ENCODE assay signal across 8 mouse cellular contexts in genomic region chr4:86555035-86555707, GRCm38 (mm10). TPM values are rescaled to one million over a fixed set of nuclear protein-coding genes. Genes with fewer than 3 reads are reported as not detected.
A peak's percentile ranks its signal among the peaks of the same experiment; 100 is the strongest.
DNase-seq lines count a peak whose midpoint lies in the region; ATAC-seq lines count a peak whose summit lies in the region.

No protein-coding gene starts in this region.

- 30% methylated on average over 6 of the region's 6 CpGs for WGBS in midbrain, embryonic 11.5 days
- WGBS in midbrain, embryonic 10.5 days: 30% methylated on average over 6 of the region's 6 CpGs
- WGBS in forebrain, embryonic 13.5 days: 30% methylated on average over 6 of the region's 6 CpGs

- peak; percentile 72 for ATAC-seq in midbrain, embryonic 11.5 days (ENCODE audit: low FRiP score)
- ATAC-seq in forebrain, embryonic 13.5 days: peak; percentile 75
- ATAC-seq in megakaryocyte, adult 5-6 weeks (ENCODE audit: poor library complexity, severe bottlenecking): peak; percentile 63; the same call in 1 of the 2 replicates

- H3K36me3 ChIP-seq in midbrain, embryonic 11.5 days (ENCODE audit: control insufficient read depth, insufficient read depth, low read length): no peaks in the 10 kb centered on the region
- H3K36me3 ChIP-seq in midbrain, embryonic 10.5 days: no peaks in the 10 kb centered on the region
- H3K36me3 ChIP-seq in forebrain, embryonic 13.5 days (ENCODE audit: poor library complexity, severe bottlenecking): no peaks in the 10 kb centered on the region

- DNase-seq in cerebellum, adult 9-10 months: peak; percentile 17
- no peak for DNase-seq in cerebellum, adult 11-12 months
- peak; percentile 83 for DNase-seq in midbrain, embryonic 11.5 days (ENCODE audit: low spot score, missing footprints)
- no peak for DNase-seq in midbrain, embryonic 10.5 days (ENCODE audit: low spot score)
- no peak for DNase-seq in ovary, postnatal 36 days (ENCODE audit: low spot score)
- no peak for DNase-seq in layer of hippocampus, adult 9-10 months (ENCODE audit: low spot score)

- no peak overlapping the region for H3K4me3 ChIP-seq in midbrain, embryonic 11.5 days (ENCODE audit: low read depth, low read length)
- no peak overlapping the region for H3K4me3 ChIP-seq in midbrain, embryonic 10.5 days
- H3K4me3 ChIP-seq in forebrain, embryonic 13.5 days: no peak overlapping the region

- no peak overlapping the region for H3K4me2 ChIP-seq in midbrain, embryonic 11.5 days
- H3K4me2 ChIP-seq in forebrain, embryonic 13.5 days: no peak overlapping the region

- H3K27me3 ChIP-seq in midbrain, embryonic 11.5 days (ENCODE audit: control insufficient read depth, insufficient read depth, low read length): no peaks in the 10 kb centered on the region
- no peaks in the 10 kb centered on the region for H3K27me3 ChIP-seq in midbrain, embryonic 10.5 days (ENCODE audit: low read depth, poor library complexity, severe bottlenecking)
- no peaks in the 10 kb centered on the region for H3K27me3 ChIP-seq in forebrain, embryonic 13.5 days

- H3K4me1 ChIP-seq in midbrain, embryonic 11.5 days (ENCODE audit: control insufficient read depth, insufficient read depth, low read length): no peaks in the 10 kb centered on the region
- H3K4me1 ChIP-seq in midbrain, embryonic 10.5 days: no peaks in the 10 kb centered on the region
- no peaks in the 10 kb centered on the region for H3K4me1 ChIP-seq in forebrain, embryonic 13.5 days

- no peaks in the 10 kb centered on the region for H3K9me3 ChIP-seq in midbrain, embryonic 11.5 days (ENCODE audit: control insufficient read depth, low read length)
- no peaks in the 10 kb centered on the region for H3K9me3 ChIP-seq in midbrain, embryonic 10.5 days (replicated peaks)
- H3K9me3 ChIP-seq in forebrain, embryonic 13.5 days (replicated peaks): no peaks in the 10 kb centered on the region

- H3K9ac ChIP-seq in midbrain, embryonic 11.5 days (ENCODE audit: low read length): no peak overlapping the region
- H3K9ac ChIP-seq in forebrain, embryonic 13.5 days: no peak overlapping the region

- H3K27ac ChIP-seq in midbrain, embryonic 11.5 days (ENCODE audit: low read depth, low read length): no peak overlapping the region
- no peak overlapping the region for H3K27ac ChIP-seq in midbrain, embryonic 10.5 days (replicated peaks)
- H3K27ac ChIP-seq in forebrain, embryonic 13.5 days: no peak overlapping the region

RNA-seq across cellular contexts. Expression of gene Saxo1, which starts 3.0 kb away (rescaled TPM):
- not detected in 2 replicates for polyA plus RNA-seq in midbrain, embryonic 11.5 days (2014; fragmentation: Nextera tagmentation; extraction: Ambion mirVana)
- polyA plus RNA-seq in midbrain, embryonic 10.5 days (2016; fragmentation: Nextera tagmentation; extraction: Ambion mirVana): not detected in 2 replicates
- not detected in 2 replicates for polyA plus RNA-seq in forebrain, embryonic 13.5 days (2015; fragmentation: Nextera tagmentation; extraction: Ambion mirVana)
- total RNA-seq in megakaryocyte, adult 5-6 weeks (2015): not detected in 2 replicates
- total RNA-seq in megakaryocyte, adult 5-6 weeks (2017): not detected in 2 replicates

RNA-seq across cellular contexts. Expression of gene Rraga, which starts 20.3 kb away (rescaled TPM):
- polyA plus RNA-seq in midbrain, embryonic 11.5 days (2014; fragmentation: Nextera tagmentation; extraction: Ambion mirVana): 129 and 136 TPM in 2 replicates
- polyA plus RNA-seq in midbrain, embryonic 10.5 days (2016; fragmentation: Nextera tagmentation; extraction: Ambion mirVana): 62.5 and 81.1 TPM in 2 replicates
- 82.6 and 88.9 TPM in 2 replicates for polyA plus RNA-seq in forebrain, embryonic 13.5 days (2015; fragmentation: Nextera tagmentation; extraction: Ambion mirVana)
- total RNA-seq in megakaryocyte, adult 5-6 weeks (2015): 42.4 and 49.4 TPM in 2 replicates
- total RNA-seq in megakaryocyte, adult 5-6 weeks (2017): 13.0 and 19.1 TPM in 2 replicates

RNA-seq across cellular contexts. Expression of gene Haus6, which starts 56.7 kb away (rescaled TPM):
- polyA plus RNA-seq in midbrain, embryonic 11.5 days (2014; fragmentation: Nextera tagmentation; extraction: Ambion mirVana): 28.8 and 29.7 TPM in 2 replicates
- 29.1 and 30.7 TPM in 2 replicates for polyA plus RNA-seq in midbrain, embryonic 10.5 days (2016; fragmentation: Nextera tagmentation; extraction: Ambion mirVana)
- polyA plus RNA-seq in forebrain, embryonic 13.5 days (2015; fragmentation: Nextera tagmentation; extraction: Ambion mirVana): 18.0 and 19.6 TPM in 2 replicates
- total RNA-seq in megakaryocyte, adult 5-6 weeks (2015): 11.8 and 13.7 TPM in 2 replicates
- total RNA-seq in megakaryocyte, adult 5-6 weeks (2017): 17.6 and 17.8 TPM in 2 replicates

Comparison
In these comparisons a context has a peak if more than half of its experiments do, and no peak if none do; other contexts are left out.
1. DNase-seq: peak in cerebellum, adult 9-10 months (single experiment) and midbrain, embryonic 11.5 days (single experiment); none in cerebellum, adult 11-12 months (single experiment), midbrain, embryonic 10.5 days (single experiment), ovary, postnatal 36 days (single experiment) and layer of hippocampus, adult 9-10 months (single experiment).
2. Peak in every context shown above with its lines, with median percentiles within 50 percentile points of each other: ATAC-seq.